Mouse (Mus musculus) gastrocnemius, adult 8-10 months (tissue): Measurements from ENCODE around the gene Zfp966. TPM values are rescaled to one million over a fixed set of nuclear protein-coding genes. Genes with fewer than 3 reads are reported as not detected.
"Not testable (repeated sequence)": the region's sequence is repeated elsewhere in the genome, so short reads cannot be mapped to it uniquely, and the experiment has no call there.

ENCODE experiments used
- DNase-seq, 2 experiments: peaks; one replicate each; pipeline ENCODE4 v3.0.0; 2022; ENCODE audit warnings: low spot score in 2 of 2
- total RNA-seq, 4 experiments: library from RNA; stranded (reverse); gene quantifications; 2 replicates each; pipeline ENCODE4 v1.2.4; 2022

The Zfp966 gene
- 1 to 10 TPM; 5.4 to 6.6 (median 5.6) TPM for total RNA-seq

- not testable (repeated sequence) for DNase-seq
Observed at GRCm38 (mm10) chr2:175931000-175931399, at the start of gene Zfp966. Zfp966 (minus strand) TSS chr2:175931100.

- DNase-seq: not testable (repeated sequence)
Observed at GRCm38 (mm10) chr2:175965031-175965430, 34.1 kb upstream of the Zfp966 start, which contains the start of gene Gm2026. Gm2026 (plus strand) TSS chr2:175965331.

GRCm38 (mm10) chr2:175869024-175869423, 61.9 kb downstream of the Zfp966 start, which contains the start of gene Gm6710:
Gm6710 (plus strand) TSS chr2:175869219.
- DNase-seq: not testable (repeated sequence)

Other genes with a start within 250 kb of the Zfp966 start
- 10 to 100 TPM in 1 of 4 experiments, 1 to 10 TPM in 2, not detected in 1; 6.6 to 10.3 (median 7.4) TPM for gene Zfp969, start 227.5 kb downstream of the Zfp966 start, total RNA-seq
- not detected for gene Gm2007, start 189.6 kb downstream of the Zfp966 start, total RNA-seq
- 10 to 100 TPM in 2 of 4 experiments, 1 to 10 TPM in 2; 1.4 to 13.3 (median 10.3) TPM for gene Gm14288, start 130.0 kb downstream of the Zfp966 start, total RNA-seq
- 10 to 100 TPM; 10.5 to 18.2 (median 15.5) TPM for gene Gm6710, start 61.9 kb downstream of the Zfp966 start, total RNA-seq
- 10 to 100 TPM; 19.9 to 27.3 (median 21.7) TPM for gene Gm2026, start 34.2 kb upstream of the Zfp966 start, total RNA-seq
- 1 to 10 TPM in 1 of 4 experiments, under 1 TPM in 1, not detected in 2; 0.70 to 8.0 TPM for gene Gm2004, start 218.7 kb upstream of the Zfp966 start, total RNA-seq